Mouse (Mus musculus): ENCODE measurements around the gene Rasal1. TPM values are rescaled to one million over a fixed set of nuclear protein-coding genes. Genes with fewer than 3 reads are reported as not detected.
A peak's percentile ranks its signal among the peaks of the same experiment; 100 is the strongest.

Gene Rasal1
- polyA plus RNA-seq, 1 experiment from 2014 or later = not detected

GRCm38 (mm10) chr5:120622198-120622851 is 26.3 kb upstream of the Rasal1 start:
- H3K9ac ChIP-seq = no peak overlapping the region
- H3K9me3 ChIP-seq (ENCODE audit: low read depth, low read length) = no peaks in the 10 kb centered on the region
- no peak for ATAC-seq (ENCODE audit: insufficient read depth)
- H3K36me3 ChIP-seq (ENCODE audit: insufficient read depth) = peaks cover 98% of the 10 kb centered on the region
- H3K27me3 ChIP-seq (ENCODE audit: insufficient read depth, low read length) = no peaks in the 10 kb centered on the region
- DNase-seq = peak; percentile 33
- H3K27ac ChIP-seq (ENCODE audit: low read depth) = no peak overlapping the region
- no peak for TF ChIP-seq CTCF (IDR thresholded peaks at IDR 0.05; ENCODE audit: low read depth)
- no peaks in the 10 kb centered on the region for H3K4me1 ChIP-seq (ENCODE audit: insufficient read depth)
- no peak overlapping the region for H3K4me2 ChIP-seq
- 73% methylated on average over 5 of the region's 5 CpGs for WGBS
- H3K4me3 ChIP-seq (ENCODE audit: low read depth, low read length) = no peak overlapping the region

GRCm38 (mm10) chr5:120624427-120624826 is 24.2 kb upstream of the Rasal1 start:
- no peaks in the 10 kb centered on the region for H3K4me1 ChIP-seq (ENCODE audit: insufficient read depth)
- H3K27ac ChIP-seq (ENCODE audit: low read depth) = no peak overlapping the region
- peaks cover 87% of the 10 kb centered on the region for H3K36me3 ChIP-seq (ENCODE audit: insufficient read depth)
- TF ChIP-seq CTCF (IDR thresholded peaks at IDR 0.05; ENCODE audit: low read depth) = no peak
- no peak overlapping the region for H3K9ac ChIP-seq
- no peaks in the 10 kb centered on the region for H3K27me3 ChIP-seq (ENCODE audit: insufficient read depth, low read length)
- 84% methylated on average over 10 of the region's 10 CpGs for WGBS
- no peak overlapping the region for H3K4me2 ChIP-seq
- no peaks in the 10 kb centered on the region for H3K9me3 ChIP-seq (ENCODE audit: low read depth, low read length)
- no peak for ATAC-seq (ENCODE audit: insufficient read depth)
- DNase-seq = no peak
- H3K4me3 ChIP-seq (ENCODE audit: low read depth, low read length) = no peak overlapping the region

DNA sequence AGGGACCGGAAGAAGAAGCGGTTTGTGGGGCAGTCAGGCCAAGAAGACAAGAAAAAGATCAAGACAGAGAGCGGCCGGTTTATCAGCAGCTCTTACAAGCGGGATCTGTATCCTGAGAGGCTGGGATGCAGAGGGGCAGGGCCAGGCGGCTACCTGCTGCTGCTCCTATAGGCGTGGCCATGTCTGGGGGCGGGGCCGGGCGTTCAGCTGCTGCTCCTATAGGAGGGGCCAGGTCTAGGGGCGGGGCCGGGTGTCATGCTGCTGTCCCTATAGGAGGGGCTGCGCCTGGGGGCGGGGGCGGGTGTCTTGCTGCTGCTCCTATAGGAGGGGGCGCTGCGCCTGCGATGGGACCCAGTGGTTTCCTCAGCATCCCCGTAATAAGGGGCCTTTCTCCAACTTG is 22.2 kb upstream of the Rasal1 start:
- 33% methylated on average over 19 of the region's 19 CpGs for WGBS
- no peak overlapping the region for H3K27ac ChIP-seq (ENCODE audit: low read depth)
- ATAC-seq (ENCODE audit: insufficient read depth) = peak; percentile 15; the same call in 1 of the 2 replicates
- H3K27me3 ChIP-seq (ENCODE audit: insufficient read depth, low read length) = peaks cover 6% of the 10 kb centered on the region; the same call in 1 of the 2 replicates
- H3K4me3 ChIP-seq (ENCODE audit: low read depth, low read length) = no peak overlapping the region
- peaks cover 67% of the 10 kb centered on the region for H3K36me3 ChIP-seq (ENCODE audit: insufficient read depth)
- H3K9me3 ChIP-seq (ENCODE audit: low read depth, low read length) = no peaks in the 10 kb centered on the region
- TF ChIP-seq CTCF (IDR thresholded peaks at IDR 0.05; ENCODE audit: low read depth) = no peak
- no peak overlapping the region for H3K4me2 ChIP-seq
- DNase-seq = no peak
- no peaks in the 10 kb centered on the region for H3K4me1 ChIP-seq (ENCODE audit: insufficient read depth)
- H3K9ac ChIP-seq = no peak overlapping the region

DNA sequence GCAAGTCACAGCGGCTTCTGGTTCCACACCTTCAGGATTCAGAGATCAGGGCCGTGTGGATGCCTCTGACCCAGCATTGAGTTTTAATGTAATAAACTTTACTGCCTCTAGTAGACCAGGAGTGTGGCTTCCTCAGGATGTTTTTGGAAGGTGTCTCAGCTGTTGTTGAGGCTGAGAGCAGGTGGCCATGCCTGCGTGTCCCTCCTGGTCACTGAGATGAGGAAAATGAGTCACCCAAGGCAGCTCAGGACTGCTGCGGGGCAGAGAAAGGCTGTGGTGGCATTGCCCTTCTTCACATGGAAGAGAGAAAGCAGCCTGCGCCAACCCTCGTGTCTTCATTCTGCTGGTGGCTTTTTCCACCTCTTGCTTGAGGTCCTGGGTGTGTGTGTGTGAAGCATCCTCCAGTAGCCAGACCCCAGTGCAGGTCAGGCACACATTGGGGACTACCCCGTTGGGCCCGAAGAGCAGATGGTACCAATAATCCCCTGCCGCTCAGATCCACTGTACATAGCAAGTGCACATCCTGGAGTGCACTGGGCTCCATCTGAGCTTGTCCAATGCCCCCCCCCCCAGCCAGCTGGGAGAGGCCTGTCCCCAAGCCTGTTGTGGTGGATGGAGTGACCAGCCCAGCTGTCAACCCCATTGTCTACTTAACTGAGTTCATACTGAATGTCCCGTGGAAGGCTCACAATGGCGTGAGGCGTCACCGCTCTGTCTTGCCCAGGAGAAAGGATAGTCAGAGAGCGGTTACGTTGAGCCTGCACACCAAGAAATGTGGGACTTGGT is 20.9 kb upstream of the Rasal1 start:
- no peak for TF ChIP-seq CTCF (IDR thresholded peaks at IDR 0.05; ENCODE audit: low read depth)
- Histone ChIP-seq H3K4me3 (ENCODE audit: low read depth, low read length) (no peak overlapping the region), H3K27ac (ENCODE audit: low read depth) (no peak overlapping the region), H3K4me1 (ENCODE audit: insufficient read depth) (no peaks in the 10 kb centered on the region), H3K9me3 (ENCODE audit: low read depth, low read length) (no peaks in the 10 kb centered on the region; the same call in 1 of the 2 replicates), H3K4me2 (no peak overlapping the region), H3K36me3 (ENCODE audit: insufficient read depth) (peaks cover 54% of the 10 kb centered on the region), H3K9ac (no peak overlapping the region), H3K27me3 (ENCODE audit: insufficient read depth, low read length) (peaks cover 6% of the 10 kb centered on the region; the same call in 1 of the 2 replicates)
- no peak for DNase-seq
- no peak for ATAC-seq (ENCODE audit: insufficient read depth)
- 88% methylated on average over 15 of the region's 15 CpGs for WGBS

DNA sequence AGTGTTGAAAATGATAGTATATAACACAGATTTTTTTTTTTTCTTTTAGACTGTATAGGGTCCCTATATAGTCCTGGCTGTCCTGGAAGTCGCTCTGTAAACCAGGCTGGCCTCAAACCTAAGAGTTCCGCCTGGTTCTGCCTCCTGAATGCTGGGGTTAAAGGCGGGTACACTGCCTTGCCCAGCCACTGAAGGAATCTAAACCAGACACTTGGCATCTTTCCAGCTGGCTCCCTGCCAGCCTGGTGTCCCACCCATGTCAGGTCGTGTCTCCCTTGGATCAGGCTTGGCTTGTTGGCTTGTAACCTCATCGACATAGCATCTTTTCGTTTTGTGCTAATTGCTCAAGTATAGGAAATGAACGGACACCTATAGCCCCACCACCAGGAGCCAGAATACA is 20.0 kb upstream of the Rasal1 start:
- no peaks in the 10 kb centered on the region; the same call in 1 of the 2 replicates for H3K9me3 ChIP-seq (ENCODE audit: low read depth, low read length)
- no peak overlapping the region for H3K4me3 ChIP-seq (ENCODE audit: low read depth, low read length)
- 0 out of 2 replicates have a peak, but pooled peaks have one; percentile 5 for TF ChIP-seq CTCF (IDR thresholded peaks at IDR 0.05; ENCODE audit: low read depth)
- ATAC-seq (ENCODE audit: insufficient read depth) (no peak), DNase-seq (peak; percentile 60)
- H3K9ac ChIP-seq = no peak overlapping the region
- no peaks in the 10 kb centered on the region for H3K4me1 ChIP-seq (ENCODE audit: insufficient read depth)
- no peak overlapping the region for H3K27ac ChIP-seq (ENCODE audit: low read depth)
- no peak overlapping the region for H3K4me2 ChIP-seq
- 47% methylated on average over 7 of the region's 7 CpGs for WGBS
- peaks cover 6% of the 10 kb centered on the region; the same call in 1 of the 2 replicates for H3K27me3 ChIP-seq (ENCODE audit: insufficient read depth, low read length)
- H3K36me3 ChIP-seq (ENCODE audit: insufficient read depth) = peaks cover 45% of the 10 kb centered on the region

- H3K36me3 ChIP-seq (ENCODE audit: insufficient read depth) = peaks cover 21% of the 10 kb centered on the region
- H3K4me1 ChIP-seq (ENCODE audit: insufficient read depth) = no peaks in the 10 kb centered on the region
- TF ChIP-seq CTCF (IDR thresholded peaks at IDR 0.05; ENCODE audit: low read depth) = no peak
- H3K27ac ChIP-seq (ENCODE audit: low read depth) = no peak overlapping the region
- peaks cover 6% of the 10 kb centered on the region; the same call in 1 of the 2 replicates for H3K27me3 ChIP-seq (ENCODE audit: insufficient read depth, low read length)
- no peak overlapping the region for H3K9ac ChIP-seq
- ATAC-seq (ENCODE audit: insufficient read depth) (no peak), DNase-seq (peak; percentile 22)
- H3K9me3 ChIP-seq (ENCODE audit: low read depth, low read length) = no peaks in the 10 kb centered on the region; the same call in 1 of the 2 replicates
- no peak overlapping the region for H3K4me3 ChIP-seq (ENCODE audit: low read depth, low read length)
- 10% methylated on average over 29 of the region's 29 CpGs for WGBS
- H3K4me2 ChIP-seq = peak overlapping the region; percentile 39; the same call in 1 of the 2 replicates
Measured at GRCm38 (mm10) chr5:120631128-120631527, 17.5 kb upstream of the Rasal1 start.

- no peak overlapping the region for H3K9ac ChIP-seq
- H3K9me3 ChIP-seq (ENCODE audit: low read depth, low read length) = no peaks in the 10 kb centered on the region; the same call in 1 of the 2 replicates
- no peak overlapping the region for H3K4me2 ChIP-seq
- ATAC-seq (ENCODE audit: insufficient read depth) (no peak), DNase-seq (no peak)
- no peak overlapping the region for H3K4me3 ChIP-seq (ENCODE audit: low read depth, low read length)
- no peaks in the 10 kb centered on the region for H3K4me1 ChIP-seq (ENCODE audit: insufficient read depth)
- peaks cover 6% of the 10 kb centered on the region; the same call in 1 of the 2 replicates for H3K27me3 ChIP-seq (ENCODE audit: insufficient read depth, low read length)
- peaks cover 14% of the 10 kb centered on the region for H3K36me3 ChIP-seq (ENCODE audit: insufficient read depth)
- no peak overlapping the region for H3K27ac ChIP-seq (ENCODE audit: low read depth)
- 85% methylated on average over 5 of the region's 5 CpGs for WGBS
- TF ChIP-seq CTCF (IDR thresholded peaks at IDR 0.05; ENCODE audit: low read depth) = peak; percentile 38
Measured at GRCm38 (mm10) chr5:120631892-120632291, 16.7 kb upstream of the Rasal1 start.
